Mouse (Mus musculus) intestine, postnatal 0 days (tissue): Measurements from ENCODE around the gene Aldh3b3. TPM values are rescaled to one million over a fixed set of nuclear protein-coding genes. Genes with fewer than 3 reads are reported as not detected.

Experiments
- ATAC-seq: fragments of 200-750 bp; cut with Nextera tagmentation; 2 replicates; pipeline ENCODE4 v1.8.0; 2017; ENCODE audit warnings: mild to moderate bottlenecking, moderate TSS enrichment, moderate library complexity
- H3K27ac ChIP-seq: fragments of 300-500 bp; sonication (generic); 2 replicates; pipeline ENCODE4 v1.5.1; 2014; ENCODE audit warnings: mild to moderate bottlenecking, low read depth, low read length, moderate library complexity
- H3K27me3 ChIP-seq: fragments of 300-500 bp; sonication (generic); replicated peaks from 2 replicates; pipeline ENCODE4 v1.6.1; 2014; ENCODE audit warnings: low read length, mixed read lengths; ENCODE audit not compliant: control insufficient read depth, insufficient read depth
- H3K36me3 ChIP-seq: fragments of 300-500 bp; sonication (generic); 2 replicates; pipeline ENCODE4 v1.6.1; 2014; ENCODE audit warnings: mild to moderate bottlenecking, moderate library complexity; ENCODE audit not compliant: control insufficient read depth, insufficient read depth
- H3K4me1 ChIP-seq: fragments of 300-500 bp; sonication (generic); replicated peaks from 2 replicates; pipeline ENCODE4 v1.6.1; 2014; ENCODE audit warnings: antibody characterized with exemption, low read length, mixed read lengths; ENCODE audit not compliant: control insufficient read depth, insufficient read depth
- H3K4me2 ChIP-seq: fragments of 300-500 bp; sonication (generic); replicated peaks from 2 replicates; pipeline ENCODE4 v1.6.1; 2014; ENCODE audit warnings: low read depth, mild to moderate bottlenecking, moderate library complexity
- H3K4me3 ChIP-seq: fragments of 300-500 bp; sonication (generic); 2 replicates; pipeline ENCODE4 v1.5.1; 2014; ENCODE audit warnings: low read depth, low read length
- H3K9ac ChIP-seq: fragments of 300-500 bp; sonication (generic); 2 replicates; pipeline ENCODE4 v1.6.1; 2014; ENCODE audit warnings: mild to moderate bottlenecking, low read depth, low read length
- H3K9me3 ChIP-seq: fragments of 300-500 bp; sonication (generic); 2 replicates; pipeline ENCODE4 v1.6.1; 2016; ENCODE audit warnings: mixed run types; ENCODE audit not compliant: control insufficient read depth
- CTCF ChIP-seq: sonication (generic); IDR thresholded peaks from 2 replicates; pipeline ENCODE4 v1.5.1; 2016; ENCODE audit warnings: low read depth, mild to moderate bottlenecking, control low read depth, antibody characterized with exemption, moderate library complexity
- WGBS: fragments of 180-500 bp; shearing (Covaris S2); extraction: QIAGEN DNeasy Blood & Tissue Kit; methylation state at CpG from one replicate; pipeline ENCODE4 v1.1.7; 2014; 5-methylcytosine and 5-hydroxymethylcytosine counted together
- polyA plus RNA-seq: library from polyadenylated mRNA; unstranded; fragments of >200 nt; fragmentation: Nextera tagmentation; extraction: Ambion mirVana; gene quantifications from 2 replicates; pipeline ENCODE4 v1.2.1, GENCODE M21; 2015

Gene Aldh3b3
- polyA plus RNA-seq, 1 experiment from 2014 or later, result not detected

GRCm38 (mm10) chr19:3995505-3995904, 37.1 kb downstream of the Aldh3b3 start:
- 77% methylated on average over 3 of the region's 3 CpGs for WGBS
- no peak for TF ChIP-seq CTCF
- H3K4me1 ChIP-seq, result peaks cover 11% of the 10 kb centered on the region; the same call in 1 of the 2 replicates
- H3K9me3 ChIP-seq, result no peaks in the 10 kb centered on the region
- H3K9ac ChIP-seq, result no peak overlapping the region
- H3K36me3 ChIP-seq, result no peaks in the 10 kb centered on the region
- ATAC-seq, result no peak
- no peak overlapping the region for H3K4me2 ChIP-seq
- no peak overlapping the region for H3K27ac ChIP-seq
- no peak overlapping the region for H3K4me3 ChIP-seq
- no peaks in the 10 kb centered on the region for H3K27me3 ChIP-seq

- peaks cover 11% of the 10 kb centered on the region; the same call in 1 of the 2 replicates for H3K4me1 ChIP-seq
- H3K9me3 ChIP-seq, result no peaks in the 10 kb centered on the region
- H3K4me2 ChIP-seq, result no peak overlapping the region
- 71% methylated on average over 7 of the region's 7 CpGs for WGBS
- H3K36me3 ChIP-seq, result no peaks in the 10 kb centered on the region
- TF ChIP-seq CTCF, result no peak
- H3K27me3 ChIP-seq, result no peaks in the 10 kb centered on the region
- H3K4me3 ChIP-seq, result no peak overlapping the region
- no peak overlapping the region for H3K27ac ChIP-seq
- ATAC-seq, result no peak
- H3K9ac ChIP-seq, result no peak overlapping the region
Measured at GRCm38 (mm10) chr19:3996106-3996505, 37.7 kb downstream of the Aldh3b3 start.

GRCm38 (mm10) chr19:3996747-3997146, 38.3 kb downstream of the Aldh3b3 start:
- H3K4me2 ChIP-seq, result no peak overlapping the region
- WGBS, result 48% methylated on average over 8 of the region's 8 CpGs
- no peak for TF ChIP-seq CTCF
- H3K4me1 ChIP-seq, result peaks cover 15% of the 10 kb centered on the region; the same call in 1 of the 2 replicates
- no peaks in the 10 kb centered on the region for H3K27me3 ChIP-seq
- H3K27ac ChIP-seq, result no peak overlapping the region
- H3K9me3 ChIP-seq, result no peaks in the 10 kb centered on the region
- H3K9ac ChIP-seq, result no peak overlapping the region
- H3K36me3 ChIP-seq, result no peaks in the 10 kb centered on the region
- H3K4me3 ChIP-seq, result no peak overlapping the region
- no peak for ATAC-seq

- peaks cover 15% of the 10 kb centered on the region; the same call in 1 of the 2 replicates for H3K4me1 ChIP-seq
- H3K4me3 ChIP-seq, result no peak overlapping the region
- TF ChIP-seq CTCF, result no peak
- H3K27ac ChIP-seq, result no peak overlapping the region
- no peak overlapping the region for H3K4me2 ChIP-seq
- H3K9ac ChIP-seq, result no peak overlapping the region
- H3K27me3 ChIP-seq, result no peaks in the 10 kb centered on the region
- WGBS, result 45% methylated on average over 8 of the region's 8 CpGs
- ATAC-seq, result no peak
- H3K36me3 ChIP-seq, result no peaks in the 10 kb centered on the region
- no peaks in the 10 kb centered on the region for H3K9me3 ChIP-seq
Measured at GRCm38 (mm10) chr19:3997231-3997630, 38.8 kb downstream of the Aldh3b3 start.

GRCm38 (mm10) chr19:3998335-3998734, 39.9 kb downstream of the Aldh3b3 start:
- no peak overlapping the region for H3K9ac ChIP-seq
- H3K27ac ChIP-seq, result no peak overlapping the region
- no peaks in the 10 kb centered on the region for H3K36me3 ChIP-seq
- no peak for TF ChIP-seq CTCF
- 75% methylated on average over 8 of the region's 8 CpGs for WGBS
- no peaks in the 10 kb centered on the region for H3K9me3 ChIP-seq
- no peak for ATAC-seq
- H3K4me3 ChIP-seq, result no peak overlapping the region
- no peak overlapping the region for H3K4me2 ChIP-seq
- H3K4me1 ChIP-seq, result peaks cover 7% of the 10 kb centered on the region; the same call in 1 of the 2 replicates
- no peaks in the 10 kb centered on the region for H3K27me3 ChIP-seq

- 83% methylated on average over 9 of the region's 9 CpGs for WGBS
- Histone ChIP-seq H3K4me3 (peak overlapping the region; percentile 59), H3K4me1 (peaks cover 7% of the 10 kb centered on the region; the same call in 1 of the 2 replicates), H3K36me3 (no peaks in the 10 kb centered on the region), H3K27me3 (no peaks in the 10 kb centered on the region), H3K4me2 (peak overlapping the region; percentile 72), H3K9me3 (no peaks in the 10 kb centered on the region), H3K27ac (no peak overlapping the region), H3K9ac (peak overlapping the region; percentile 53; the same call in 1 of the 2 replicates)
- no peak for TF ChIP-seq CTCF
- ATAC-seq, result no peak
Measured at GRCm38 (mm10) chr19:3999121-3999730, 40.8 kb downstream of the Aldh3b3 start.
